Mouse (Mus musculus) C2C12 (cell line): ENCODE data around the gene Dtwd1. TPM values are rescaled to one million over a fixed set of nuclear protein-coding genes. Genes with fewer than 3 reads are reported as not detected.

Experiments used
- H3K27me3 ChIP-seq: one replicate; pipeline ENCODE4 v1.6.1; 2011; ENCODE audit not compliant: control insufficient read depth, insufficient read depth, insufficient read length
- H3K36me3 ChIP-seq: one replicate; pipeline ENCODE4 v1.6.1; 2011; ENCODE audit not compliant: control insufficient read depth, insufficient read depth
- H3K4me3 ChIP-seq: one replicate; pipeline ENCODE4 v1.5.1; 2011; ENCODE audit warnings: mild to moderate bottlenecking, control low read depth; ENCODE audit not compliant: poor library complexity, insufficient read depth, severe bottlenecking
- H3K79me2 ChIP-seq: one replicate; pipeline ENCODE4 v1.6.1; 2011; ENCODE audit not compliant: control insufficient read depth, insufficient read depth
- H3K79me3 ChIP-seq: one replicate; pipeline ENCODE4 v1.6.1; 2011; ENCODE audit warnings: low read depth, control low read depth
- H3ac ChIP-seq: one replicate; pipeline ENCODE3; 2011; ENCODE audit warnings: low read depth; ENCODE audit not compliant: control insufficient read depth, insufficient read length
- CEBPB ChIP-seq: IDR thresholded peaks from one replicate; pipeline ENCODE4 v1.6.1; 2011; ENCODE audit warnings: low read depth, mild to moderate bottlenecking, control low read depth, moderate library complexity
- CTCF ChIP-seq: IDR thresholded peaks from one replicate; pipeline ENCODE4 v1.5.1; 2011; ENCODE audit not compliant: control insufficient read depth, insufficient read depth, insufficient read length
- FOSL1 ChIP-seq: IDR thresholded peaks from one replicate; pipeline ENCODE4 v1.8.0; 2011; ENCODE audit warnings: mild to moderate bottlenecking, low read length; ENCODE audit not compliant: poor library complexity, insufficient read depth, severe bottlenecking
- MAX ChIP-seq: IDR thresholded peaks from one replicate; pipeline ENCODE4 v1.6.1; 2011; ENCODE audit warnings: mild to moderate bottlenecking, control low read depth
- MYOD1 ChIP-seq: IDR thresholded peaks from one replicate; pipeline ENCODE4 v1.6.1; 2011; ENCODE audit warnings: low read depth; ENCODE audit not compliant: control insufficient read depth, insufficient read length
- MYOG ChIP-seq: IDR thresholded peaks from one replicate; pipeline ENCODE4 v1.6.1; 2011; ENCODE audit not compliant: control insufficient read depth, insufficient read length; ENCODE audit errors: extremely low read depth
- USF1 ChIP-seq: IDR thresholded peaks from one replicate; pipeline ENCODE4 v1.6.1; 2011; ENCODE audit warnings: low read depth, mild to moderate bottlenecking, control low read depth, moderate library complexity
- long read RNA-seq, 2 experiments: library from polyadenylated mRNA; unstranded; transcript quantifications; one replicate each; pipeline ENCODE4 v2.0.0; 2019 to 2020
- polyA plus RNA-seq: library from polyadenylated mRNA; unstranded; fragments of >200 nt; fragmentation: generic; extraction: Trizol; gene quantifications from one replicate; pipeline ENCODE4 v1.2.1, GENCODE M21; 2012; ENCODE audit warnings: missing spikeins

Gene Dtwd1
- polyA plus RNA-seq = 8.3 TPM
- long read RNA-seq, experiment 1, transcript Dtwd1-202 (5 exons, 1,342 nt) = major isoform, 9 of 16 reads
- long read RNA-seq, experiment 1, partial matches to known transcripts = 0 of 16 reads
- long read RNA-seq, experiment 1, other reads (novel, unspliced or antisense) = 5 of 16 reads
- long read RNA-seq, experiment 2, transcript Dtwd1-202 (5 exons, 1,342 nt) = major isoform, 13 of 28 reads
- long read RNA-seq, experiment 2, partial matches to known transcripts = 0 of 28 reads
- long read RNA-seq, experiment 2, other reads (novel, unspliced or antisense) = 15 of 28 reads

DNA sequence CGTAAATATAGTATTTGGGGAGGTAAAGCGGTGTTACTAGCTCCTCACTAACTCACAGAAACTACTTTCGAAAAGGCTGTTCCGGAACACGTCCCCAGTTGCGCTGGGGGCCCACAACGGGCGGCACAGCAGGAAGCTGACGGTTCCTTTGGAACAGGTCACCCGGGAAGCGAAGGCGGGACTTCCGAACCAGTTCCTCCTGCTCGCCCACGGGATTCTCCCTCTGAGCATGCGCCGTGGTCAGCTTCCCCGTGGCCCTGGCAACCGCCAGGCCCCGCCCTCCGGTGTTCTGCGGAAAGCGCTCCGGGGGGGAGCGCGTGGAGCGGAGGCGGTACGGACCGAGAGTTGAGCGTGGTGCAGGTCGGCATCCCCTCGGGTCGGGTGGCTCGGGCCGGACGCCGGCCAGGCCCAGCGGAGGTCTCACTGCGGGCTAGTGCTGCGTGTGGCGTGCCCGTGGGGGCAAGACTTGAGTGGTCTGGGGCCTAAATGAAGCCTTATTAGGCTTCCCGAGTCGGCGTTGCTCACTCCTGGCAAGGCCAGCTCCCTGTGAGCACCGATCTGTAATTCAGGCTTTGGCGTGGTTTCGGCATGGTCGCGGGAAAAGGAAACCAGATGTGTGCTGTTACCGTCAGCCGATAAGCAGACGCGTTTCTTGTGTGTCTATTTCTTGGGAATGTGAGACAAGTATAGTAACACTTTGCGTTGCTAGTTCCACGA is at the start of gene Dtwd1, which contains the start of gene Fam227b:
TSS of gene Dtwd1 (plus strand) at position 287 of the 717 bp plus-strand sequence.
TSS of gene Fam227b (minus strand) at position 150 of the 717 bp plus-strand sequence.
- peaks cover 6% of the 10 kb centered on the region for H3K79me3 ChIP-seq
- TF ChIP-seq USF1 (no peak), MYOD1 (no peak), MAX (peak; percentile 84), MYOG (no peak), CEBPB (no peak), FOSL1 (no peak)

DNA sequence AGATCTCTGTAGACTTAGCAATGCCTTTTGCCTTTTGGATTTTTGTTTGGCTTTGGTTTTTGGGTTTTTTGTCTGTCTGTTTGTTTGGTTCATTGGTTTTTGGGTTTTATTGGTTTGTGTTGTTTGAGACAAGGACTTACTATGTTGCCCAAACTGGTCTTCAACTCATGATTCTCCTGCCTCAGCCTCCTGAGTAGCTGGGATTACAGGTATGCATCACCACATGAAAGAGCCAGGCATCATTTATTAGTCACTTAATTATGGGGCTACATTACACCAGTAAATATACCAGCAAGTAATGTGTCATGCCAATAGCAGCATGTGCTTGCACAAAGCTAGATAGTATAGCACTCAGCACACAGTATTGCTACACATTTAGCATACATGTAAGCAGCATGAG is 4.2 kb upstream of the Dtwd1 start:
- Histone ChIP-seq H3ac (no peak overlapping the region), H3K79me3 (no peaks in the 10 kb centered on the region), H3K79me2 (no peaks in the 10 kb centered on the region), H3K4me3 (no peak overlapping the region), H3K36me3 (no peaks in the 10 kb centered on the region), H3K27me3 (no peaks in the 10 kb centered on the region)
- TF ChIP-seq FOSL1 = no peak
- TF ChIP-seq USF1 = no peak
- TF ChIP-seq CTCF = no peak
- no peak for TF ChIP-seq MYOD1
- no peak for TF ChIP-seq CEBPB
- TF ChIP-seq MAX = no peak
- no peak for TF ChIP-seq MYOG

More for the DNA sequence above, at the start of gene Dtwd1, which contains the start of gene Fam227b:
- H3K4me3 ChIP-seq = peak within 1 kb of the TSS; percentile 54
- H3K36me3 ChIP-seq = peaks cover 7% of the 10 kb centered on the region
- H3K79me2 ChIP-seq = peaks cover 10% of the 10 kb centered on the region
- no peaks in the 10 kb centered on the region for H3K27me3 ChIP-seq
- H3ac ChIP-seq = peak within 1 kb of the TSS; percentile 98

DNA sequence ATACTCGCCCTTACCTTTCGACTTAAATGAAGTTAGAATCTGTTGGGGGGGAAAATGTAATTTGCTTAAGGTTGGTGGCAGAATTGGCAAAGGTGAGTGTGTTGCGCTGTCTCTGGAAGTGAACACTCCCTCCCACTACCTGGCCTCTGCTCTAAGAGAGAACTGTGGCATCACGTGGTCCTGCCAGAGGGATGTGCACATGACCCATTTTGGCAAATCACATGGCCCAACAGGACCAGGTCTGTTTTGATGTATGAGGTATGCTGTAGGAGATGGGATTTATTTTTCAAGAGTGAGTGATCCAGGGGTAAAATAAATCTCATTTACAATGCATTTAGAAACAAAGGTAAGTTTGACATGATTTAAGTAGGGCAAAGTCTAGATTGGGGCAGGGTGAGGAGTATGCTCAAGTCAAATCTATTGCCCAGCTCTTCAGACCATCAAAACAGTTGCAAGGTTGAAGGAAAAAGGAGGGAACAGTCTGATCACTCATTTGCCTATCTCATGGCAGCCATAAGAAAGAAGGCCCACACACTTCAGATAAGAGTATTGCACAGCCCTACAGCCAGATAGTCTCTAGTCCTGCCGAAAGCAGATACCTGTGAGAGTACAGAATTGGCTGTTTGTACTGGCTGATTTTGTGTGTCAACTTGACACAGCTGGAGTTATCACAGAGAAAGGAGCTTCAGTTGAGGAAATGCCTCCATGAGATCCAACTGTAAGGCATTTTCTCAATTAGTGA is 13.5 kb downstream of the Dtwd1 start:
- no peak overlapping the region for H3ac ChIP-seq
- peaks cover 51% of the 10 kb centered on the region for H3K36me3 ChIP-seq
- no peak overlapping the region for H3K4me3 ChIP-seq
- TF ChIP-seq CTCF (no peak), CEBPB (no peak)
- no peaks in the 10 kb centered on the region for H3K79me3 ChIP-seq
- H3K27me3 ChIP-seq = no peaks in the 10 kb centered on the region
- H3K79me2 ChIP-seq = no peaks in the 10 kb centered on the region

DNA sequence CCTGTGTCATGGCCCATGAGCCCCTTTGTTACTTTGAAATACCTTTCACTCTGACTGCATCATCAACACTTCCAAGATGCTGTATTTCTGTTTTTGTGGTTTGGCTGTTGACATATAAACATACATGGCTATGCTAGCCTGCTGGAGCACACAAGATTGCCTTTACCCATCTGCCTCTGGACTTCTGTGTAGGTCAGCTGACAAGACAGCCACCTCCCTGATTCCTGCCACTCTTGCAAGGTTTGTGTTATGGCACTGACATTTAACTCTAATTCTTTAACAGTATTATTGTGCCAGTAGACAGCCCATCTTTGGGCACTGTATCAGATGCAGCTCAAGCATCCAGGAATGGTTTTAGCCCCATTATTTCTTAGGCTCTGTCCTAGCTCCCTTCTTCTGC is 14.4 kb downstream of the Dtwd1 start:
- Histone ChIP-seq H3K79me3 (no peaks in the 10 kb centered on the region), H3K4me3 (no peak overlapping the region), H3K36me3 (peaks cover 42% of the 10 kb centered on the region), H3K79me2 (no peaks in the 10 kb centered on the region), H3K27me3 (no peaks in the 10 kb centered on the region), H3ac (no peak overlapping the region)
- TF ChIP-seq FOSL1 (no peak), MYOD1 (no peak), CEBPB (no peak), MYOG (no peak), USF1 (no peak), CTCF (no peak), MAX (no peak)

DNA sequence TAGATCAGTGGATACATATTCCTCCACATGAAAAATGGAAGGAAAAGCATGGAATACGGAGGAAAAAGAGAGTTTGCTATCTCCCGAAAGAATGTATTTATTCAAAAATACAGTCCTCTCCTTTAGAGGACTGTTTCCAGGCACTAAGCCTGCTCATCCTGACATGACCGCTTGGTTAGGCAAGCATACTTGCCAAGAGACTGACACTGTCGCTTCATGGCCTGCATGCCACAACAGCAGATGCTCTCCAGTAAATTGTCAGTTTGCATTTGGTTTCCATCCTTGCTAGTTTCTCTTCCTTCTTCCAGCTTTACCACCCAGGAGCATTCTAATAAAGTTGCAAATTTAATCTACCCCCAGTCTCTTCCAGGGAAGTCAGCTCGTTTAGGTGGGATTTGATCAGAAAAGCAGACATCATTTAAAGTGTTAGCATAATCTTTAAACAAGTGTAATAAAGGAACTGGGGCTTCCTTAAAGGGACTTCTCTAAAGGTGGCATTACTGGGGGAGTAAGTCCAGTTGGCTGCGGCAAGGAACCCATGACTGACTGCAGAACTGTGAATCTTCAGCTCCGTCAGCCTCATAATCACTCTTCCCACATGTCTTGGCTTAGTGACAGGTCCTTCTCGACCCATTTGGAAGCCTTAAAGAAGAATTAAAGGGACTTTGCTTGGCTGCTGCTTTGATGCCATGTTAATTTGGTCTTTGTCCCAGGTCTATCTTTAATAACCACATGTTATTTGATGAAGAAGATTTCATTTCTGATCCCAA is 15.1 kb downstream of the Dtwd1 start:
- H3K36me3 ChIP-seq = peaks cover 36% of the 10 kb centered on the region
- no peak overlapping the region for H3ac ChIP-seq
- no peak overlapping the region for H3K4me3 ChIP-seq
- H3K79me2 ChIP-seq = no peaks in the 10 kb centered on the region
- H3K79me3 ChIP-seq = no peaks in the 10 kb centered on the region
- no peaks in the 10 kb centered on the region for H3K27me3 ChIP-seq
- no peak for TF ChIP-seq MYOD1
- no peak for TF ChIP-seq USF1
- TF ChIP-seq MAX = no peak
- TF ChIP-seq MYOG = no peak
- TF ChIP-seq CEBPB = no peak
- no peak for TF ChIP-seq FOSL1
- TF ChIP-seq CTCF = no peak
